Mouse (Mus musculus) NIH3T3 (cell line): ENCODE results near the gene E330017A01Rik.
"Not testable (repeated sequence)": the region's sequence is repeated elsewhere in the genome, so short reads cannot be mapped to it uniquely, and the experiment has no call there.

Source experiments
- DNase-seq: peaks from one replicate; pipeline ENCODE4 v3.0.0-alpha.2; 2012; ENCODE audit warnings: low read depth

Gene E330017A01Rik

GRCm38 (mm10) chr16:58638689-58639175, at the start of gene E330017A01Rik:
E330017A01Rik (minus strand) TSS chr16:58638739.
- no peak for DNase-seq

- no peak for DNase-seq
Measured at GRCm38 (mm10) chr16:58685548-58686537, 47.3 kb upstream of the E330017A01Rik start.

- no peak for DNase-seq
Measured at GRCm38 (mm10) chr16:58684537-58684936, 46.0 kb upstream of the E330017A01Rik start.

GRCm38 (mm10) chr16:58683911-58684310, 45.4 kb upstream of the E330017A01Rik start:
- DNase-seq, result no peak

GRCm38 (mm10) chr16:58682870-58683269, 44.3 kb upstream of the E330017A01Rik start:
- DNase-seq, result no peak

GRCm38 (mm10) chr16:58682046-58682445, 43.5 kb upstream of the E330017A01Rik start:
- DNase-seq, result no peak

- DNase-seq, result no peak
Measured at GRCm38 (mm10) chr16:58678660-58679059, 40.1 kb upstream of the E330017A01Rik start.

- no peak for DNase-seq
Measured at GRCm38 (mm10) chr16:58677491-58677890, 39.0 kb upstream of the E330017A01Rik start.

- DNase-seq, result no peak
Measured at GRCm38 (mm10) chr16:58676633-58677032, 38.1 kb upstream of the E330017A01Rik start.

- no peak for DNase-seq
Measured at GRCm38 (mm10) chr16:58676156-58676555, 37.6 kb upstream of the E330017A01Rik start.

- DNase-seq, result no peak
Measured at GRCm38 (mm10) chr16:58675256-58675655, 36.7 kb upstream of the E330017A01Rik start.

- DNase-seq, result no peak
Measured at GRCm38 (mm10) chr16:58673811-58674410, 35.4 kb upstream of the E330017A01Rik start.

GRCm38 (mm10) chr16:58672396-58672795, 33.9 kb upstream of the E330017A01Rik start:
- DNase-seq, result no peak

GRCm38 (mm10) chr16:58671212-58671985, 32.9 kb upstream of the E330017A01Rik start:
- peak; percentile 36 for DNase-seq

GRCm38 (mm10) chr16:58670643-58671042, 32.1 kb upstream of the E330017A01Rik start:
- DNase-seq, result peak; percentile 17

- peak; percentile 76 for DNase-seq
Measured at GRCm38 (mm10) chr16:58669917-58670630, 31.5 kb upstream of the E330017A01Rik start, which contains the start of gene Cpox. Cpox (plus strand) TSS chr16:58670292.

GRCm38 (mm10) chr16:58669264-58669663, 30.7 kb upstream of the E330017A01Rik start:
- DNase-seq, result no peak

- DNase-seq, result no peak
Measured at GRCm38 (mm10) chr16:58668586-58668985, 30.0 kb upstream of the E330017A01Rik start.

- DNase-seq, result not testable (repeated sequence)
Measured at GRCm38 (mm10) chr16:58666681-58667080, 28.1 kb upstream of the E330017A01Rik start.

GRCm38 (mm10) chr16:58665137-58665536, 26.6 kb upstream of the E330017A01Rik start:
- not testable (repeated sequence) for DNase-seq

- no peak for DNase-seq
Measured at GRCm38 (mm10) chr16:58663816-58664215, 25.3 kb upstream of the E330017A01Rik start.
